Mouse (Mus musculus) midbrain, postnatal 0 days (tissue): ENCODE measurements at regions not wholly inside any gene's neighbourhood (a gene's known extent, or its start where the extent isn't known, plus 50 kb on each side); places are given as distances from the start of the nearest gene placed in this dataset.

Source experiments
- ATAC-seq: fragments of 200-750 bp; cut with Nextera tagmentation; 2 replicates; pipeline ENCODE4 v1.8.0; 2017; ENCODE audit warnings: moderate number of reproducible peaks, mild to moderate bottlenecking, moderate TSS enrichment, moderate library complexity; ENCODE audit not compliant: low FRiP score
- DNase-seq: peaks from one replicate; pipeline ENCODE4 v3.0.0-alpha.2; 2015; ENCODE audit warnings: low spot score
- H3K27ac ChIP-seq: fragments of 300-500 bp; sonication (generic); 2 replicates; pipeline ENCODE4 v1.5.1; 2014; ENCODE audit warnings: low read depth, mild to moderate bottlenecking, low read length, mixed read lengths
- H3K27me3 ChIP-seq: fragments of 300-500 bp; sonication (generic); 2 replicates; pipeline ENCODE4 v1.6.1; 2014; ENCODE audit warnings: low read length, control low read depth, mixed read lengths; ENCODE audit not compliant: insufficient read depth
- H3K36me3 ChIP-seq: fragments of 300-500 bp; sonication (generic); 2 replicates; pipeline ENCODE4 v1.6.1; 2014; ENCODE audit warnings: low read length, control low read depth, mixed read lengths; ENCODE audit not compliant: insufficient read depth
- H3K4me1 ChIP-seq: fragments of 300-500 bp; sonication (generic); 2 replicates; pipeline ENCODE4 v1.6.1; 2014; ENCODE audit warnings: mild to moderate bottlenecking, control low read depth, antibody characterized with exemption, low read length, mixed read lengths; ENCODE audit not compliant: insufficient read depth
- H3K4me2 ChIP-seq: fragments of 300-500 bp; sonication (generic); 2 replicates; pipeline ENCODE4 v1.6.1; 2014; ENCODE audit warnings: low read depth, mild to moderate bottlenecking, low read length, mixed read lengths; ENCODE audit not compliant: poor library complexity, severe bottlenecking
- H3K4me3 ChIP-seq: fragments of 300-500 bp; sonication (generic); 2 replicates; pipeline ENCODE4 v1.5.1; 2014; ENCODE audit warnings: low read depth, mild to moderate bottlenecking, low read length, moderate library complexity
- H3K9ac ChIP-seq: fragments of 300-500 bp; sonication (generic); replicated peaks from 2 replicates; pipeline ENCODE4 v1.6.1; 2014; ENCODE audit warnings: mild to moderate bottlenecking, low read length, moderate library complexity, mixed read lengths; ENCODE audit not compliant: poor library complexity, severe bottlenecking
- H3K9me3 ChIP-seq: fragments of 300-500 bp; sonication (generic); 2 replicates; pipeline ENCODE4 v1.6.1; 2016; ENCODE audit warnings: low read length, control low read depth
- CTCF ChIP-seq: IDR thresholded peaks from 2 replicates; pipeline ENCODE4 v1.5.1; 2016; ENCODE audit warnings: antibody characterized with exemption, mild to moderate bottlenecking
- WGBS: fragments of 180-500 bp; shearing (Covaris S2); extraction: QIAGEN DNeasy Blood & Tissue Kit; methylation state at CpG from one replicate; pipeline ENCODE4 v1.1.7; 2014; 5-methylcytosine and 5-hydroxymethylcytosine counted together

GRCm38 (mm10) chr2:78011051-78011800 lies 65.1 kb upstream of the Cwc22 start:
- 80% methylated on average over 2 of the region's 2 CpGs for WGBS
- DNase-seq (no peak), ATAC-seq (no peak)
- Histone ChIP-seq H3K27me3 (no peaks in the 10 kb centered on the region), H3K4me2 (no peak overlapping the region), H3K36me3 (no peaks in the 10 kb centered on the region), H3K27ac (no peak overlapping the region), H3K9me3 (no peaks in the 10 kb centered on the region), H3K4me3 (no peak overlapping the region), H3K4me1 (no peaks in the 10 kb centered on the region), H3K9ac (no peak overlapping the region)
- TF ChIP-seq CTCF, result no peak

GRCm38 (mm10) chr2:78010066-78010690 lies 64.0 kb upstream of the Cwc22 start:
- Histone ChIP-seq H3K9me3 (no peaks in the 10 kb centered on the region), H3K4me2 (no peak overlapping the region), H3K27me3 (no peaks in the 10 kb centered on the region), H3K27ac (no peak overlapping the region), H3K4me1 (no peaks in the 10 kb centered on the region), H3K4me3 (no peak overlapping the region), H3K9ac (no peak overlapping the region), H3K36me3 (no peaks in the 10 kb centered on the region)
- DNase-seq (no peak), ATAC-seq (no peak)
- WGBS, result 66% methylated on average over 5 of the region's 5 CpGs
- no peak for TF ChIP-seq CTCF

DNA sequence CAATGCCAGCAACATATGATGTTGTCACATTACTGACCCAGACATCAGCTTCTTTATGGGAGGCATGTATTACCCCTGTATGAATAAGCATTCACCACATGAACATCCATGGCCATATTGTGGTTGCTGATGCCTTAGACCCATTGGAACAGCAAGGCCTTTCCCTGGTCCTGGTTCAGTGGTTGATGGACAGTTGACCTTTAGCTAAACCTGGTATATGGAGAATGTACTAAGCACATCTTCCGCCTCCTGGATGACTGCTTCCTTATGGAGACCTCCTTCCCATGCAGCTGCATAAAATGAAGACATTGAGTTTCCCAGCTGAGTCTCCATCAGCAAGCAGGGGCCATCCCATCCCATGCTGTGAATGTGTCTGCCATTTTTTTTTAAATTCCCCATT lies 61.9 kb upstream of the Cwc22 start:
- no peak for DNase-seq
- Histone ChIP-seq H3K4me3 (no peak overlapping the region), H3K27me3 (no peaks in the 10 kb centered on the region), H3K36me3 (no peaks in the 10 kb centered on the region), H3K4me1 (no peaks in the 10 kb centered on the region), H3K4me2 (no peak overlapping the region), H3K27ac (no peak overlapping the region), H3K9ac (no peak overlapping the region), H3K9me3 (no peaks in the 10 kb centered on the region)
- TF ChIP-seq CTCF, result no peak
- no peak for ATAC-seq
- 100% methylated on average over 1 of the region's 1 CpGs for WGBS

DNA sequence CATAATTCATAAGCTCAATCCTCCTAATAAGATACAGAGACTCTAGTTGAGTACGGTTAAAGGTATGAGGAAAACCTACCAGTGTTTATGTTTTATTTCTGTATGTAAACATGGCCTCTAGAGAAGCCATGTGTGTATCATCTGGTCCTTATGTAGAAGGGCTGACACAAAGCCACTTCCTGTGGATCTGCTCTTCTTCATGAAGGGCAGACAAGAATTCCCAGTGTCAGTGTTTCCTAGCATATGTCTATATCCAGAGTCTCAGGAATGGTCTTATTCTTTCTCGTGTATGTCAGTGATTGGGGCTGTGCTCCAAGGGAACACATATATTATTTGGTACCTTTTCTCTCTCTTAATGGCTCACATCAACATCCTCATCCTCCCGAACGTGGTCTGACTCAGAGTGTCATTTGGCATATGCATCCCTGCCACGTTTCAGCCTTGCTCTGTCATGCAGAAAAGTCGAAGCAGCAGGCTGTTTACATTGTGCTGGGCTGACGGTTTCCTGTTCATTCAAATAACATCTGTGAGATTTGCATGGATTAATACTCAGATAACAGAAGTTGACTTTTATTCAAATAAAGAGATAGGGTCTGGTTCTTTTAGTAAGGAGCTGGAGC lies 59.3 kb upstream of the Cwc22 start:
- Histone ChIP-seq H3K9me3 (no peaks in the 10 kb centered on the region), H3K9ac (no peak overlapping the region), H3K4me2 (no peak overlapping the region), H3K36me3 (no peaks in the 10 kb centered on the region), H3K27me3 (no peaks in the 10 kb centered on the region), H3K4me3 (no peak overlapping the region), H3K27ac (no peak overlapping the region), H3K4me1 (no peaks in the 10 kb centered on the region)
- 42% methylated on average over 7 of the region's 7 CpGs for WGBS
- no peak for TF ChIP-seq CTCF
- ATAC-seq, result no peak; the same call in 1 of the 2 replicates
- peak; percentile 51 for DNase-seq

- H3K27me3 ChIP-seq, result no peaks in the 10 kb centered on the region
- H3K9ac ChIP-seq, result no peak overlapping the region
- H3K4me1 ChIP-seq, result no peaks in the 10 kb centered on the region
- DNase-seq (no peak), ATAC-seq (no peak)
- no peak overlapping the region for H3K4me3 ChIP-seq
- no peak for TF ChIP-seq CTCF
- no peaks in the 10 kb centered on the region for H3K36me3 ChIP-seq
- 59% methylated on average over 5 of the region's 5 CpGs for WGBS
- H3K9me3 ChIP-seq, result no peaks in the 10 kb centered on the region
- no peak overlapping the region for H3K4me2 ChIP-seq
- H3K27ac ChIP-seq, result no peak overlapping the region
These were observed 58.3 kb upstream of the Cwc22 start for GRCm38 (mm10) chr2:78004426-78004825.
